Mouse (Mus musculus) kidney, adult 2 months (tissue): ENCODE measurements around the gene Stk4.

ENCODE experiments used
- CTCF ChIP-seq: fragments of 200-500 bp; conservative IDR thresholded peaks from 2 replicates; pipeline ENCODE4 v1.5.1; 2011; ENCODE audit warnings: low read depth, mild to moderate bottlenecking, control low read depth, low read length, moderate library complexity, mixed read lengths; ENCODE audit not compliant: insufficient read depth, insufficient read length
- POLR2A ChIP-seq: fragments of 200-500 bp; IDR thresholded peaks from one replicate; pipeline ENCODE4 v1.6.1; 2011; ENCODE audit warnings: low read depth, low read length, control low read depth

GRCm38 (mm10) chr2:164114051-164114450, 43.9 kb downstream of the Stk4 start:
- TF ChIP-seq CTCF = no peak
- no peak for TF ChIP-seq POLR2A
